Mouse (Mus musculus): Measurements from ENCODE around the gene Vwc2. TPM values are rescaled to one million over a fixed set of nuclear protein-coding genes. Genes with fewer than 3 reads are reported as not detected.

Gene Vwc2
- polyA plus RNA-seq, 1 experiment from 2014 or later = 9.9 TPM

GRCm38 (mm10) chr11:11171396-11171795, 57.4 kb downstream of the Vwc2 start:
- no peak for ATAC-seq (ENCODE audit: low FRiP score, low TSS enrichment)
- Histone ChIP-seq H3K4me2 (ENCODE audit: low read length) (no peak overlapping the region), H3K9me3 (ENCODE audit: control insufficient read depth, low read length) (no peaks in the 10 kb centered on the region), H3K9ac (replicated peaks; ENCODE audit: low read length) (no peak overlapping the region), H3K36me3 (ENCODE audit: control insufficient read depth, insufficient read depth, low read length) (no peaks in the 10 kb centered on the region), H3K27me3 (ENCODE audit: control insufficient read depth, insufficient read depth, low read length) (no peaks in the 10 kb centered on the region), H3K4me1 (ENCODE audit: control insufficient read depth, insufficient read depth, low read length) (no peaks in the 10 kb centered on the region), H3K4me3 (replicated peaks; ENCODE audit: low read depth, low read length) (no peak overlapping the region), H3K27ac (replicated peaks; ENCODE audit: low read depth, low read length) (no peak overlapping the region)
- DNase-seq = no peak
- WGBS = 95% methylated on average over 4 of the region's 4 CpGs

GRCm38 (mm10) chr11:11175259-11175658, 61.2 kb downstream of the Vwc2 start:
- Histone ChIP-seq H3K4me3 (replicated peaks; ENCODE audit: low read depth, low read length) (no peak overlapping the region), H3K9ac (replicated peaks; ENCODE audit: low read length) (no peak overlapping the region), H3K4me2 (ENCODE audit: low read length) (no peak overlapping the region), H3K27me3 (ENCODE audit: control insufficient read depth, insufficient read depth, low read length) (no peaks in the 10 kb centered on the region), H3K4me1 (ENCODE audit: control insufficient read depth, insufficient read depth, low read length) (no peaks in the 10 kb centered on the region), H3K27ac (replicated peaks; ENCODE audit: low read depth, low read length) (no peak overlapping the region), H3K36me3 (ENCODE audit: control insufficient read depth, insufficient read depth, low read length) (no peaks in the 10 kb centered on the region), H3K9me3 (ENCODE audit: control insufficient read depth, low read length) (no peaks in the 10 kb centered on the region)
- ATAC-seq (ENCODE audit: low FRiP score, low TSS enrichment) = no peak
- DNase-seq = no peak
- 83% methylated on average over 2 of the region's 2 CpGs for WGBS

- Histone ChIP-seq H3K36me3 (ENCODE audit: control insufficient read depth, insufficient read depth, low read length) (no peaks in the 10 kb centered on the region), H3K27ac (replicated peaks; ENCODE audit: low read depth, low read length) (no peak overlapping the region), H3K9ac (replicated peaks; ENCODE audit: low read length) (no peak overlapping the region), H3K4me3 (replicated peaks; ENCODE audit: low read depth, low read length) (no peak overlapping the region), H3K4me2 (ENCODE audit: low read length) (no peak overlapping the region), H3K27me3 (ENCODE audit: control insufficient read depth, insufficient read depth, low read length) (no peaks in the 10 kb centered on the region), H3K4me1 (ENCODE audit: control insufficient read depth, insufficient read depth, low read length) (no peaks in the 10 kb centered on the region), H3K9me3 (ENCODE audit: control insufficient read depth, low read length) (no peaks in the 10 kb centered on the region)
- ATAC-seq (ENCODE audit: low FRiP score, low TSS enrichment) (no peak), DNase-seq (no peak)
- 85% methylated on average over 2 of the region's 2 CpGs for WGBS
Measured at GRCm38 (mm10) chr11:11182705-11183104, 68.7 kb downstream of the Vwc2 start.

GRCm38 (mm10) chr11:11223162-11223561, 109.1 kb downstream of the Vwc2 start:
- Histone ChIP-seq H3K9me3 (ENCODE audit: control insufficient read depth, low read length) (no peaks in the 10 kb centered on the region), H3K9ac (replicated peaks; ENCODE audit: low read length) (no peak overlapping the region), H3K4me1 (ENCODE audit: control insufficient read depth, insufficient read depth, low read length) (no peaks in the 10 kb centered on the region), H3K27me3 (ENCODE audit: control insufficient read depth, insufficient read depth, low read length) (no peaks in the 10 kb centered on the region), H3K4me3 (replicated peaks; ENCODE audit: low read depth, low read length) (no peak overlapping the region), H3K36me3 (ENCODE audit: control insufficient read depth, insufficient read depth, low read length) (no peaks in the 10 kb centered on the region), H3K4me2 (ENCODE audit: low read length) (no peak overlapping the region), H3K27ac (replicated peaks; ENCODE audit: low read depth, low read length) (no peak overlapping the region)
- DNase-seq = peak; percentile 74
- peak; percentile 31; the same call in 1 of the 2 replicates for ATAC-seq (ENCODE audit: low FRiP score, low TSS enrichment)
- 13% methylated on average over 1 of the region's 1 CpGs for WGBS

- H3K36me3 ChIP-seq (ENCODE audit: control insufficient read depth, insufficient read depth, low read length) = no peaks in the 10 kb centered on the region
- no peak overlapping the region for H3K4me2 ChIP-seq (ENCODE audit: low read length)
- no peak overlapping the region for H3K27ac ChIP-seq (replicated peaks; ENCODE audit: low read depth, low read length)
- no peak overlapping the region for H3K4me3 ChIP-seq (replicated peaks; ENCODE audit: low read depth, low read length)
- no peak overlapping the region for H3K9ac ChIP-seq (replicated peaks; ENCODE audit: low read length)
- DNase-seq (peak; percentile 14), ATAC-seq (ENCODE audit: low FRiP score, low TSS enrichment) (no peak)
- H3K27me3 ChIP-seq (ENCODE audit: control insufficient read depth, insufficient read depth, low read length) = no peaks in the 10 kb centered on the region
- WGBS = 81% methylated on average over 1 of the region's 1 CpGs
- no peaks in the 10 kb centered on the region for H3K4me1 ChIP-seq (ENCODE audit: control insufficient read depth, insufficient read depth, low read length)
- H3K9me3 ChIP-seq (ENCODE audit: control insufficient read depth, low read length) = no peaks in the 10 kb centered on the region
Measured at GRCm38 (mm10) chr11:11239346-11239745, 125.3 kb downstream of the Vwc2 start.

GRCm38 (mm10) chr11:11242694-11243377, 128.8 kb downstream of the Vwc2 start:
- DNase-seq (peak; percentile 61), ATAC-seq (ENCODE audit: low FRiP score, low TSS enrichment) (peak; percentile 69)
- H3K9ac ChIP-seq (replicated peaks; ENCODE audit: low read length) = no peak overlapping the region
- H3K27me3 ChIP-seq (ENCODE audit: control insufficient read depth, insufficient read depth, low read length) = no peaks in the 10 kb centered on the region
- WGBS = 62% methylated on average over 6 of the region's 6 CpGs
- no peaks in the 10 kb centered on the region for H3K4me1 ChIP-seq (ENCODE audit: control insufficient read depth, insufficient read depth, low read length)
- no peak overlapping the region for H3K4me2 ChIP-seq (ENCODE audit: low read length)
- H3K9me3 ChIP-seq (ENCODE audit: control insufficient read depth, low read length) = no peaks in the 10 kb centered on the region
- H3K4me3 ChIP-seq (replicated peaks; ENCODE audit: low read depth, low read length) = no peak overlapping the region
- no peak overlapping the region for H3K27ac ChIP-seq (replicated peaks; ENCODE audit: low read depth, low read length)
- no peaks in the 10 kb centered on the region for H3K36me3 ChIP-seq (ENCODE audit: control insufficient read depth, insufficient read depth, low read length)

GRCm38 (mm10) chr11:11257348-11257747, 143.3 kb downstream of the Vwc2 start:
- Histone ChIP-seq H3K9me3 (ENCODE audit: control insufficient read depth, low read length) (no peaks in the 10 kb centered on the region), H3K36me3 (ENCODE audit: control insufficient read depth, insufficient read depth, low read length) (no peaks in the 10 kb centered on the region), H3K27ac (replicated peaks; ENCODE audit: low read depth, low read length) (no peak overlapping the region), H3K4me2 (ENCODE audit: low read length) (no peak overlapping the region), H3K9ac (replicated peaks; ENCODE audit: low read length) (no peak overlapping the region), H3K4me1 (ENCODE audit: control insufficient read depth, insufficient read depth, low read length) (no peaks in the 10 kb centered on the region), H3K27me3 (ENCODE audit: control insufficient read depth, insufficient read depth, low read length) (no peaks in the 10 kb centered on the region), H3K4me3 (replicated peaks; ENCODE audit: low read depth, low read length) (no peak overlapping the region)
- DNase-seq (no peak), ATAC-seq (ENCODE audit: low FRiP score, low TSS enrichment) (no peak)
- WGBS = 93% methylated on average over 1 of the region's 1 CpGs

GRCm38 (mm10) chr11:11280128-11280527, 166.1 kb downstream of the Vwc2 start:
- DNase-seq (no peak), ATAC-seq (ENCODE audit: low FRiP score, low TSS enrichment) (no peak)
- H3K4me2 ChIP-seq (ENCODE audit: low read length) = no peak overlapping the region
- no peak overlapping the region for H3K9ac ChIP-seq (replicated peaks; ENCODE audit: low read length)
- H3K4me3 ChIP-seq (replicated peaks; ENCODE audit: low read depth, low read length) = no peak overlapping the region
- H3K27ac ChIP-seq (replicated peaks; ENCODE audit: low read depth, low read length) = no peak overlapping the region
- H3K27me3 ChIP-seq (ENCODE audit: control insufficient read depth, insufficient read depth, low read length) = no peaks in the 10 kb centered on the region
- H3K4me1 ChIP-seq (ENCODE audit: control insufficient read depth, insufficient read depth, low read length) = no peaks in the 10 kb centered on the region
- no peaks in the 10 kb centered on the region for H3K36me3 ChIP-seq (ENCODE audit: control insufficient read depth, insufficient read depth, low read length)
- no peaks in the 10 kb centered on the region for H3K9me3 ChIP-seq (ENCODE audit: control insufficient read depth, low read length)

- no peak overlapping the region for H3K27ac ChIP-seq (replicated peaks; ENCODE audit: low read depth, low read length)
- no peak overlapping the region for H3K4me2 ChIP-seq (ENCODE audit: low read length)
- 89% methylated on average over 3 of the region's 3 CpGs for WGBS
- H3K36me3 ChIP-seq (ENCODE audit: control insufficient read depth, insufficient read depth, low read length) = no peaks in the 10 kb centered on the region
- H3K4me3 ChIP-seq (replicated peaks; ENCODE audit: low read depth, low read length) = no peak overlapping the region
- DNase-seq = no peak
- no peaks in the 10 kb centered on the region for H3K9me3 ChIP-seq (ENCODE audit: control insufficient read depth, low read length)
- H3K4me1 ChIP-seq (ENCODE audit: control insufficient read depth, insufficient read depth, low read length) = no peaks in the 10 kb centered on the region
- no peak for ATAC-seq (ENCODE audit: low FRiP score, low TSS enrichment)
- H3K27me3 ChIP-seq (ENCODE audit: control insufficient read depth, insufficient read depth, low read length) = no peaks in the 10 kb centered on the region
- no peak overlapping the region for H3K9ac ChIP-seq (replicated peaks; ENCODE audit: low read length)
Measured at GRCm38 (mm10) chr11:11283512-11283911, 169.5 kb downstream of the Vwc2 start.

Data from midbrain, embryonic 14.5 days (tissue).